Mouse (Mus musculus) T-helper 2 cell (primary cell): ENCODE data around the gene Cpox.

ENCODE experiments used
- in situ Hi-C: fragments of 300-600 bp; cut with MboI, MseI; formaldehyde crosslinking; loops from one replicate; pipeline ENCODE4 v1.15.1; 2025; ENCODE audit warnings: high pct_unique_total_duplicates

Gene Cpox

DNA sequence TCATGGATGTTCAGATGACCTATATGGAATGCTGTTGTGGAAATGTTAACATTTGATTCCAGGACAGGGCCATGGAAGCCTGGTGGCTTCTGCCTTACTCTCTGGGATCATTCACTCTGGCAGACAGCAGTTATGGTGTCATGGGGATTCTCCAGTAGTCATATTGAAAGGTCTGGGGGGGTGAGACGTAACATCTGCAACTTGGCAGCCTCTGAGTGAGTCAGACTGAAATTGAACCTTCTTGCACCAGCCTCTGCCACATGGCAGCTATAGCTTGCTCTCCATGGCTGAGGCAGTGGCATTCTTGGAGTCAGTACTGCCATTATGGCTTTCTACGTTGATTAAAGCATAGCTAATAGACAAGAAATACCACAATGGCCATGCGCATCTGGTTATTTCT lies 26.7 kb downstream of the Cpox start:
- in situ Hi-C loops, result no loop called here

DNA sequence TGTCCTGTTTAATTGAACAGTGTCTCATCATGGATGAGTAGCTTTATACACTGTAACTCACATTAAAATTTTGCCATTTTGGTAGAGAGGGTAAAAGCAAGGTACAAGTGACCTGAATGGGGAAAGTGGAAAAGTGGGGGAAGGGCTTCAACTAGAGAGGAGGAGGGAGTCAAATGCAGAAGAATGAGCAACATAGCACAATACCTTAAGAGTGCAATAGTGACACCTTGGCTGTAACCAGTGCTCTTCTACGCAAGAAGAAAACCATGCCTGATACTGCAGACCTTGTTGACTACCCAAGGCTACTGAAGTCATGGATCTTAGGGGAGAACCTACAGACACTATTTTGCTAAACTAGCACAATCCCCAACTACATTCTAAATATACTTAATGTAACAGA lies 27.2 kb downstream of the Cpox start:
- in situ Hi-C loops, result no loop called here

DNA sequence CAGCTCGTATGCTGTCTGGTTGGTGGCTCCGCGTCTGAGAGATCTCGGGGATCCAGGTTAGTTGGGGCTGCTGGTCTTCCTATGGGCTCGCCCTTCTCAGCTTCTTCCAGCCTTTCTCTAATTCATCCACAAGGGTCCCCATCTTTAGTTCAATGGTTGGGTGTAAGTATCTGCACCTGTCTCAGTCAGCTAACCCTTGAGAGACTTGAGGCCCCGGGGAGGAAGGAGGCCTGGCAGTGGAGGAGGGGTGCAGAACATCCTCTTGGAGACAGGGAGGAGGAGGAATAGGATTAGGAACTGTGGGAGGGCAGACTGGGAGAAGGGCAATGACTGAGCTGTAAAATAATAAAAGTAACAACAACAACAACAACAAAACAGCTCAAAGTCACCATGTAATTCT lies 30.1 kb downstream of the Cpox start:
- in situ Hi-C loops, result loop anchor here (10.0 kb wide), 1 partner anchor 775 kb away; the partner anchor contains the start of gene Riox2

DNA sequence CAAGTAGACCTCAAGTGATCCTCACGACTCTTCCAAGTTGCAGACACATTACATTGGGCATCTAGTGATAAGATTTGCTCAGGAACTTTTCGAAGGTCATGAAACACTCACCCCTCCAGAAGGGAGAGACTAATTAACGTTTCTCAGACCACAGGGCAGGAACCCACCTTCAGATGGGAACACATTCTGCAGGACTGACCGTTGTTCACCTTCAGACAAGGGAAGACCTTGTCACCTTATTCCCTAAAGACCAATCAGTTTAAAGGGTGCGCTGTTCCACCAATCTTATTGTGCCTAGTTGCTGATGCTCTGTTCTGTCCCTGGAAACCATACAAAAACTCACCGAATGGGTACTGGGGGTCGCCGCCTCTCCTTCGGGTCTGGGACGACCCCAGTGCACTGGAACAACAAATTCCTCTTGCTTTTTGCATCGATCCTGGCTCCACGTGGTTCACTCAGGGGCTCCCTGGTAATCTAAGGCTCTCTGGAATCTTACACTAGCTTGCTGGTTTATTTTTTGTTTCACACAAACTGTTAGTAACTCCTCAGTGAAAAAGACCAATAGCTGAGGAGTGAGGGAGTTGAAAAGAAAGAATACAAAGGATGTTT lies 30.8 kb downstream of the Cpox start:
- in situ Hi-C loops, result loop anchor here (10.0 kb wide), 1 partner anchor 774 kb away; the partner anchor contains the start of gene Riox2

DNA sequence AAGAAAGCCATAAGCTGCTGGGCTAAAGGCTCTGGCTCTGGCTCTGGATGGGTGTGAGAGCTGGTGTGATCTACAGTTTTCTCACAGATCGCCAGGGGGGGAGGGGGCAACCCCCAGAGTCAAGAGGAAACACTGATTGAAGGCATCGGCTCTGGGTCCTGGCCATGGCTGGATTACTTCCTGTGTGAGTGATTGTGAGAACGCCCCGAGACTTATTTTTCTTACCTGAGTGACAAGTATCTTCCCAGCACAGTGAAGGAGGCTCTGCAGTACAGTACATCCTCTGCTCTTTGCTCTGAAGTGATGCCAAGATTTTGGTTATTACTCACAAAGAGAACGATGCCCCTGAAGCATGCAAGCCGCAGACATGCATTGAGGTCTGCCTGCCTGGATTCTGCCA lies 31.7 kb downstream of the Cpox start:
- in situ Hi-C loops, result loop anchor here (10.0 kb wide), 1 partner anchor 773 kb away; the partner anchor contains the start of gene Riox2

GRCm38 (mm10) chr16:58702329-58702932 lies 32.3 kb downstream of the Cpox start:
- in situ Hi-C loops, result loop anchor here (10.0 kb wide), 1 partner anchor 772 kb away; the partner anchor contains the start of gene Riox2

- in situ Hi-C loops, result loop anchor here (10.0 kb wide), 1 partner anchor 771 kb away; the partner anchor contains the start of gene Riox2
These were observed 33.5 kb downstream of the Cpox start for GRCm38 (mm10) chr16:58703382-58704124.

- in situ Hi-C loops, result loop anchor here (10.0 kb wide), 1 partner anchor 770 kb away; the partner anchor contains the start of gene Riox2
These were observed 34.9 kb downstream of the Cpox start for GRCm38 (mm10) chr16:58704999-58705398.

GRCm38 (mm10) chr16:58707276-58707905 lies 37.3 kb downstream of the Cpox start:
- in situ Hi-C loops, result loop anchor here (10.0 kb wide), 1 partner anchor 767 kb away; the partner anchor contains the start of gene Riox2

DNA sequence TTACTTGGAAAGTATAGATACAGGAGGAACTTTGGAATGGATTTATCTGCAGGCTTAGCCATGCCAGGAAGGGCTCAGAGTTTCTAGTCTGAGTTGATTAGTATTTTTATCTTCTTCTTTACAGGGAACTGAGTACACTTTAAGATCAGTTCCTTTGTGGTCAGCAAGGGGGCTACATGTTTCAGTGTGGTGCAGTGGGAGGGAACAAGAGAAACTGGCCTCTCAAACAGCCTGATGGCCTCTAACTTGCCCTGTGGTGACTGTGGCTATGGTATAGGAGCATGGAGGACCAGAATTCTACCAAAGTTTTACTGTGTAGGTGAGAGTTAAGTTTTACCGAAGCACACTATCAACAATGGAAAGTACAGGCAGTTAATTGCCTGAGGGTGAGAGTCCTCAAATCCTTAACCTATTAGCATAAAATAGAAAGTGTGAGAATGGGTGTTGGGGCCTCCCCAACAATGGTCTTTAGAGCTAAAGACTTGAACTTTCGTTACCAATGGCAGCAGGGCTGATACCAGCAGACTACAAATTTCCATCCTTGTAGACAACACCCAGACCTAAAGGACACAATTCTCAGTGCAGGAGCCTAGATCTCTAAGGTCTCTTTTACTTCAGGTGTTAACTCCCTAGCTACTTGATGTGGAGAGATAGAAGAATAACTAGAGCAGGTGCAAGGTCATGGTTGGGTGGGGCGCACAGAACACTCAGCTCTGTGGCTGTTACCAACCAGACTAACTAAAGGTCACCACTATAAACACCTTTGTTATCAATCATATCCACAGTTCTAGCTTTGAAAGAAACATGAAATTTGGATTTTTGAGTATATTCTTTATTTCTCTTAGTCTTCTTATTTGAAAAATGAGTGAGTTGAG lies 38.7 kb downstream of the Cpox start:
- in situ Hi-C loops, result loop anchor here (10.0 kb wide), 1 partner anchor 766 kb away; the partner anchor contains the start of gene Riox2

GRCm38 (mm10) chr16:58709536-58709935 lies 39.4 kb downstream of the Cpox start:
- in situ Hi-C loops, result loop anchor here (10.0 kb wide), 1 partner anchor 765 kb away; the partner anchor contains the start of gene Riox2

DNA sequence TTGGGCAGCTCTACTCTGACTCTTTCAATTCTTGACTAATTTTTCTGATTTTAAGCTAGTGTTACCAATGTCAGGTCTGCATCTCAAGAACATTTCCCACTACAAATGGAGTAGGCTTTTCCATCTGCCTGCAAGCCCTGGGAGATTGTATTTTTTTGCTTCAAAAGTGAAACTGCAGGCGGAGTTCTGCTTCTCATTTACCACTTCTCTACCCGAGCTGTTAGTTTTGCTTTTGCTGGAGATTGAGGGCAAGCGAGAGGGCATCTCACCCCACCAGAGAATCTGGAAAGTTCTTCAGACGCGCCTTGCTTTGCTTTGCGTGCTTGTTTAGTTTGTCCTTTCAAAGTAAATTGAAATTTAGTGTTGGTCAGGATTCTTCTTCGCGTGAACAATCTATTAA lies 42.1 kb downstream of the Cpox start:
- in situ Hi-C loops, result no loop called here

DNA sequence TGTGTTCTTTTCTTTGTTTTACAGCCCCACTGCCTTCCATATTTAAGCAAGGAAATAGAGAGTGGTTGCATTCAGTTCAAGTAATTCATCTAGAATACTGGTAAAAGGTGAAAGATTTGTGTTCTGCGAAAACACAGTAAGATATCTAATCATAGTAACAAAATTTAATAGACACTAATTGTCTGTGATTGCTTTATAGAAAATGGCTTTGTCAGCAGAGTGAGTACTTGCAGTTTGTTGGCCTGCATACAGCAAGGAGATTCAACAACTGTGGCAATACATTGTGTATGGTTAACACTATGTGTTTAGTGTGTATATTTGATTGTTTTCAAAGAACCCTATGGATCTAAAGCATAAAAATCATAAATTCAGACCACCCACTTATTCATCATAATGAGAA lies 43.0 kb downstream of the Cpox start:
- in situ Hi-C loops, result no loop called here

GRCm38 (mm10) chr16:58715018-58715417 lies 44.9 kb downstream of the Cpox start:
- in situ Hi-C loops, result no loop called here

DNA sequence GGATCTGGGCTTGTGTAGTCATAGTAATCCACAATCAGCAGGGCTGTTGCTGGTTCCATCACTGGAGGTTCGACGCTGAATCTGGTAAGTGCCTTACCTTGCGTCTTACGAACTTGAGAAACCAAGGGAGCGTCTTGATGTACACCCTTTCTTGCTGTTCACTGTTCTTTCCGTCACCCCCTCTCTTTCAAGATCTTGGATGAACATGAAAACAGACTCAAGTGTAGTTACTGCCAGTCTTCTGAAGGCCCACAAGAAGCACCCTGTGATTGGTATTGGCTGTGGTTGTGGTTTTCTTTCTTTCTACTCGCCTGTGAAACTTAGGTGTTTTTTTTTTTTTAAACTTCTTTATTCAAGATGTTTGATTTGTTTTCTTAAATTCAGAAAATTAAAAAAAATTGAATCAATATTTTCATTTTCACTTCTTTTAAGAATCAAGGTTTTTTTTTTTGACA lies 48.6 kb downstream of the Cpox start, which contains the start of gene Gpr15:
Gpr15 (minus strand) TSS at position 405 of the 455 bp plus-strand sequence.
- in situ Hi-C loops, result no loop called here

- in situ Hi-C loops, result no loop called here
These were observed 52.2 kb downstream of the Cpox start for GRCm38 (mm10) chr16:58722292-58722691.

- in situ Hi-C loops, result loop anchor here (5.0 kb wide), 1 partner anchor 60 kb away; no protein-coding TSS in a partner anchor
These were observed 56.8 kb downstream of the Cpox start for GRCm38 (mm10) chr16:58726680-58727476.

- in situ Hi-C loops, result loop anchor here (5.0 kb wide), 1 partner anchor 60 kb away; no protein-coding TSS in a partner anchor
These were observed 57.5 kb downstream of the Cpox start, which contains the start of gene Cldnd1 for GRCm38 (mm10) chr16:58727477-58728131. Gene Cldnd1, plus strand, starts transcription at chr16:58727910.

- in situ Hi-C loops, result loop anchor here (5.0 kb wide), 1 partner anchor 61 kb away; no protein-coding TSS in a partner anchor
These were observed 58.1 kb downstream of the Cpox start for GRCm38 (mm10) chr16:58728176-58728671.
